Mouse (Mus musculus) activated CD4-positive, CD25-positive, alpha-beta regulatory T cell, adult 4 months (primary cell): ENCODE data around the gene Rpl3. TPM values are rescaled to one million over a fixed set of nuclear protein-coding genes. Genes with fewer than 3 reads are reported as not detected.
A peak's percentile ranks its signal among the peaks of the same experiment; 100 is the strongest.
"Not testable (repeated sequence)": the region's sequence is repeated elsewhere in the genome, so short reads cannot be mapped to it uniquely, and the experiment has no call there.

Experiments used
- ATAC-seq: one replicate; pipeline ENCODE4 v1.8.0; 2017
- polyA plus RNA-seq, 2 experiments: library from polyadenylated mRNA; unstranded; fragments of 100-300 nt; shearing (Covaris generic); gene quantifications; one replicate each; pipeline ENCODE4 v1.2.1; 2017

The Rpl3 gene
- polyA plus RNA-seq, result 1,000 to 10,000 TPM; 4,172 to 4,641 TPM

GRCm38 (mm10) chr15:80091121-80091955 lies at the start of gene Rpl3, which contains the start of gene Syngr1:
Rpl3 (minus strand) TSS chr15:80091868.
Syngr1 (plus strand) TSS chr15:80091334.
- peak; percentile 64 for ATAC-seq

DNA sequence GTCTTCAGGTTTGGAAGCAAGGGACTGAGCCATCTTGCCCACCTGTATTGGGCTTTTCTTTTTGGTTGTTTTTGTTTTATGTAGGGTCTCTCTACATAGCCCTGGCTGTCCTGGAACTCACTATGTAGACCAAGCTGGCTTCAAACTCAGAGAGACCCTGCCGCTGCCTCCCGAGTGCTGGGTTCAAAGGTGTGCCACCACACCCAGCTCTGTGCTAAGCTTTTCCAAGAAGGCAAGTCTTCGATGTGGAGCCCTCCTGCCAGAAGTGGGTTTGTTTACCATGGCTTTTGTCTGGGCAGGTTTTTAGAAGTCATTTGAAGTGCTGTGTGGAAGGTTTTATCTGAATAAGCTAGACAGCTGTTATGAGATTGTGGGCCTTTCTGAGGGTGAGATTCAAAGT lies 49.2 kb upstream of the Rpl3 start:
- no peak for ATAC-seq

GRCm38 (mm10) chr15:80140302-80140701 lies 48.6 kb upstream of the Rpl3 start:
- no peak for ATAC-seq

DNA sequence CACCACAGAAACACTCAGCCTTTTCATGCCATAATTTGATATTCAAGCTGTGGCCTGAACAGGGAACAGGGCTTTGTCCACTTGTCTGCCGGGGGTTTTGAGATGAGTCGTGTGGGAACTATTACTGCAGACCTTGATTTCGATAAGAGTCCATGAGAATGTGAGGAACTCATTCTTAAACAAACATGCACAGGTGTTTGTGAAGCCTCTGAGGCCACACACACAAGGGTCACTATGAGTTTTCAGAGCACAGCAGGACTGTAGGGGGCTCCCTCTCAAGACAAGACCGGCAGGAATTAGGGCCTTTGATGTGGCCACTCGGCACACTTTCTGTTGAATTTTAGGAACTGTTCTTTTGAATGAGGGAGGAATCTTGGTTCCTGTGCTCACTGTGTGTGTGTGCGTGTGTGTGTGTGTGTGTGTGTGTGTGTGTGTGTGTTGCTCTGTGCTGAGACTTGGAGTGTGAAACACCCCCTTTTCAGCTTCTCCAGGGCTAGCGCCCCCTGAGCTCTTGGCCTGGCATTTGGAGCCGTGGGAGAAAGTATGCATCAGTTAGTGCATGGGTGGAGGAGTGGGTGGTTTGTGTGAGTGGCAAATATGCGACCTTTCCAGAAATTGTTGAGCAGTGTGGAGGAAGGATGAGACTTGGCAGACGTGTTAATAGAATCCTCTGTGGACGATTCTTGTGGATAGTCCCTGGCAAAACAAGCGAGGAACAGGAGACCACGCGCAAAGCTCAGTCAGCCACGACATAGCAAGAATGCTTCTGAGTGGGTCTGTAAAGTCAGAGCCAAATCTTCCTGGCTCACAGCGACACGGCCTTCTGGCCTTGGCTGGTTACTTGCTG lies 46.5 kb upstream of the Rpl3 start:
- no peak for ATAC-seq

GRCm38 (mm10) chr15:80136645-80137044 lies 45.0 kb upstream of the Rpl3 start:
- no peak for ATAC-seq

DNA sequence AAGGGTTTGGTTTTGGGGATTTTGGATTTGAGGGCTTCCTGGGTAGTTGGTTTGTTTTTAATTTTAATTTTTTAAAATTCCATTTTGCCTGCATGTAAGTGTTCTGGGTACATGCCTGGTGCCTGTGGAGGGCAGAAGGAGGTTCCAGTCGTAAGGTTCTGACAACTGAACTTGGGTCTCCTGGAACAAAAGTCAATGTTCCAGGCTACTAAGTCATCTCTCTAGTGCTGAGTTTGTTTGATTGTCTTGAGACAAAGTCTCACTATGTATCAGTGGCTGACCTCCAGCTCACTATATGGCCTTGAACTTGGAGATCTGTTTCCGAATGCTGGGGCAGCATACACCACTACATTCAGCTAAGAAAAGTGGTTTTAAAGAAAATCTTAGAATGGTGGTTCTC lies 43.8 kb upstream of the Rpl3 start:
- no peak for ATAC-seq

- ATAC-seq, result no peak
Observed at GRCm38 (mm10) chr15:80134450-80134847, 42.8 kb upstream of the Rpl3 start.

- peak; percentile 7 for ATAC-seq
Observed at GRCm38 (mm10) chr15:80133682-80134449, 42.2 kb upstream of the Rpl3 start.

DNA sequence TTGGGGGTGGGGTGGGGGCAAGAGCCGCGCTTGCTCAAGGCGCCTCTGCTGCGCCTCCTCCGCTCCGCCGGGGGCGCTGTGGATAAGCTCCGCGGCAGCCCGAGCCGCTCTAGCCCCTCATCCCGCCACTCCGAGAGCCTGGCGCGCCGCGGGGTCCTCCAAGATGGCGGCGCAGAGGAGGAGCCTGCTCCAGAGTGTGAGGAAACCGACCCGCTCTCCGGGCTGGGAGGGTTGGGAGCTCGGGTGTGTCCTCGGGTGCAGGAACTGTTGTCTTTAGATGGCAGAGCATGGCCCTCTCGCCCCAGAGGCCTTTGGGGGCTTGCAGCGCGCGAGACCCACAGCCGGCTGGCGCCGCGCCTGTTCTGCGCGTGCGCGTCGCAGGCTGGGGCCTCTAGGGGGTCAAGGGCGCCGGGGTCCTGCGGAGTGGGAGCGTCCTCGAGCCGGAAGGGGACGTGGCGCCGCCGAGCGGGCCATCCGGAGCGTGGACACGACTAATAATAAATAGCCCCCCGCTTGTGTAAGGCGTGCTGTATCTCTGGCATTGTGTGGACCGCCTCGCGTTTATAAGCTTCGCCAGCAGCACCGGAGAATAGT lies 41.4 kb upstream of the Rpl3 start, which contains the start of gene Tab1:
Gene Tab1, plus strand, starts transcription at position 135 of the 594 bp plus-strand sequence.
- peak; percentile 85 for ATAC-seq

DNA sequence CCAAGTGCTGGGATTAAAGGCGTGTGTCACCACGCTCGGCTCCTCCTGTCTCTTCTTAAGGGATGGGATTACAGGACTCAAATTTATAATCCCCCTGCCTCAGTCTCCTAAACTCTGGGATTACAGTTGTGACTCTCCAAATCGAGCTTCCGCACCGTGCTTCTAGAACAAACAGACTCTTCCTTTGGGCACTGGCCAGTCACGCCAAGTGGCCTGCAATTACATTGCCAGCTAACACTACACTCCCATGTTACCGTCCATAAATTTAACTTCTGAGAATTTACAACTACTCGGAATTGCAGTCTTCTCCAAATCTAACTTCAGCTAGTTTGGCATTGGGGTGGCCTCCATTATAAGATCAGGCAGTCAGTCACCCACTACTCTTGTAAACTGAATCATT lies 40.8 kb upstream of the Rpl3 start:
- ATAC-seq, result no peak

GRCm38 (mm10) chr15:80131421-80131820 lies 39.8 kb upstream of the Rpl3 start:
- no peak for ATAC-seq

- no peak for ATAC-seq
Observed at GRCm38 (mm10) chr15:80130689-80131088, 39.0 kb upstream of the Rpl3 start.

DNA sequence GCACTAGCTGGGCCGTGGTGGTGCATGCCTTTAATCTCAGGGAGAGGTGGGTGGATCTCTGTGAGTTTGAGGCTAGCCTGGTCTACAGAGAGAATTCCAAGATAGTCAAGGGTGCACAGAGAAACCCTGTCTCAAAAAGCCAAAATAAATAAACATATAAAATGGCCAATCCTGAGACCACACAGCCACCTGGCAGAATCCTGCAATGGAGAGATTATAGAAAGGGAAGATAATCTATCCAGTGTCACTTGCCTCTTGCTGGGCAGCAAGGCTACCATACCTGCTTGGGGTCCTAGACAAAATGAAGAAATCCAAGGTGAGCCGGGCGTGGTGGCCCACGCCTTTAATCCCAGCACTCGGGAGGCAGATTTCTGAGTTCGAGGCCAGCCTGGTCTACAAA lies 38.3 kb upstream of the Rpl3 start:
- ATAC-seq, result no peak

DNA sequence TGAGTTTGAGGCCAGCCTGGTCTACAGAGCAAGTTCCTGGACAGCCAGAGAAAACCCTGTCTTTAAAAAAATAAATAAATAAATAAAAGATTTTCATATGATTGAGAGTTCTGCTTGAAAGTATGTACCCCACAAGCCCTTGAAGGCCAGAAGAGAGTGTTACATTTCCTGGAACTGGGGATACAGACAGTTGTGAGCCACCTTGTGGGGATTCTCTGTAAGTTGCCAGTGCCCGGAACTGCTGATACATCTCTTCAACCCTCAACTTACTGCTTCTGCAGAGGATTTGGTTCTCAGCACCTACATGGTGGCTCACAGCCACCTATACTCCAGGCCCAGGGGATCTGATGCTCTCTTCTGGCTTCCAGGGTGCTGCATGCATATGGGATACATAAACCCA lies 35.5 kb upstream of the Rpl3 start:
- ATAC-seq, result no peak

DNA sequence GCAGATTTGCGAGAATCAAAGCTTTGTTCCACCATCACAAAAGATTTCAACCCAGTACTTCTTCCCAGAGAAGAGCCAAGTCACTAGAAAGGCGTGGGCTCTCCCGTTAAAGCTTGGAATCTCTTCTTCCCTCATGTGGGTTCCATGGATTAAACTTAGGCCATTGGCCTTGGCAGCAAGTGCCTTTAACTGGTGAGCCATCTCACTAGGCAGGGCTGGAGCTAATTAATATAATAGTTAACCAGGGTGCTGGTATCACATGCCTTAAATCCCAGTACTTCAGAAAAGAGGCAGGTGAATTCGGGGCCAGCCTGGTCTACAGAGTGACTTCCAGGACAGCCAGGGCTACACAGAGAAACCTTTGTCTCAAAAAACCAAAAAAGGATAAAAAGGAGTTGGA lies 33.0 kb upstream of the Rpl3 start:
- ATAC-seq, result no peak

GRCm38 (mm10) chr15:80122431-80122830 lies 30.8 kb upstream of the Rpl3 start:
- ATAC-seq, result not testable (repeated sequence)

DNA sequence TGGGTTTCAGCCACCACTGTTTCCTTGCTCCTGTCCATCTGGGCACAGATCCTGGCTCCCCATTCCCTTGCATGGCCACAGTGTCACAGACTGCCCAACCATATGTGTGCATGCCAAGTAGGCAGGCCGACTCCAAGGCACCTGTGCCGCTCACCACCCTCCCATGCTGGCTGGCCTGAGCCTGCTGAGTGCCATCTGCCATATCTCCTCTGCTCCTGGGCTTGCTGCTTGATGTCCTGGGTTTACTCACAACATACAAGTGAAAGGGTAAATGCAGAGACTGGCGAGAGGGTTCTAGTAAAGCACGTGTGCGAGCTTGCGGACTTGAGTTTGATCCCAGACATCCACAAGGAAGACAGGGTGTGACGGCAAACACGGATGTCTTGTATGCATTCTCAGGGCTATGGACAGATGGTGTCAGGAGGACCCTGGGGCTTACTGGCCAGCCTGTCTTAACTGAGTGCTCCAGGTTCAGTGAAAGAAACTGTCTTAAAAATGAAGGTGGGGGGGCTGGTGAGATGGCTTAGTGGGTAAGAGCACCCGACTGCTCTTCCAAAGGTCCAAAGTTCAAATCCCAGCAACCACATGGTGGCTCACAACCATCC lies 30.2 kb upstream of the Rpl3 start:
- no peak for ATAC-seq

DNA sequence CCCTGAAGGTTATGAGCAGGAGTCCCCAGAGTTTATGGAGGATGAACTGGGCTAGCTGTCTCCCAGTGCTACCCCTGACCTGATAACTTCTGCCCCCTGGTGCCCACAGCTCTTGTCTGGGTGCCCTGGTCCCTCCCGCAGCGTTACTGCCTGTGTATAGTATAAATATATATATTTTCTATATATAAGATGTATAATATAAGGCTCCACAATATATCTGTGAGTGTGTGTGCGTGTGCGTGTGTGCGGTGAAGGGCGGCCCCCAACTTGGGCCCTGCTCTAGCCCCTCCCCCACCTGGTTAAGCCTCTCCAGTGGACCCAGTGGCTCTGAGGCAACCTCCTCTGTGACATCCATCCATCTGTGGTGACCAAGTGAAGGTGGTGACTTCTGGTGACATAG lies 27.4 kb upstream of the Rpl3 start:
- no peak for ATAC-seq

DNA sequence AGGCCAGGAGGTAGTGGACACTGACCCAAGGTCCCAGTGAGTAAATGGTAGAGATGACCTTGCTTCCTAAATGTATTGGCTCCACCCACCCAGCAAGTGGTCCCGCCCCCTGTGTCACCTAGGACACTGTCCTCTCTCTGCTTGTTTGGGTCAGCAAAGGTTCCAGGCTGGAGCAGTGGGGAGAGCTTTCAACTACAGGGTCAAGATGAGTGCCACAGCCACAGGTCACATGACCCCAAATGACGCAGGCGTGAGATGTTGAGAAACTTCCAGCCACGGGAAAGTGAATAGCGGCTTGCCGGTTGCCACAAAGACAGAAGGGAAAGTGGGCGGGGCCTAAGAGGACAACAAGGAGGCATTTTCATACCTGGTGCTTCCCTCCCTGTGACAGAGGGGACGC lies 25.5 kb upstream of the Rpl3 start:
- ATAC-seq, result no peak

- no peak for ATAC-seq
Observed at GRCm38 (mm10) chr15:80115866-80116794, 24.5 kb upstream of the Rpl3 start.

GRCm38 (mm10) chr15:80115256-80115655 lies 23.6 kb upstream of the Rpl3 start:
- no peak for ATAC-seq
